In genomic region chr12:83950493-83950839, GRCm38 (mm10) we compare ENCODE assay signal across 8 mouse cellular contexts. TPM values are rescaled to one million over a fixed set of nuclear protein-coding genes. Genes with fewer than 3 reads are reported as not detected.
DNase-seq lines count a peak whose midpoint lies in the region; ATAC-seq and TF ChIP-seq lines count a peak whose summit lies in the region.

Gene Riox1 (plus strand): TSS chr12:83950608.

- no peak for TF ChIP-seq CTCF in bone marrow macrophage, adult 2 months (IDR thresholded peaks at IDR 0.05; ENCODE audit: low read depth, low read length)
- TF ChIP-seq CTCF in liver, adult 2 months (IDR thresholded peaks at IDR 0.05; ENCODE audit: low read depth, low read length): no peak

- peak within 1 kb of the TSS; percentile 92 for H3K4me3 ChIP-seq in bone marrow macrophage, adult 2 months (ENCODE audit: insufficient read depth, low read length)
- H3K4me3 ChIP-seq in heart, embryonic 11.5 days (ENCODE audit: low read depth, low read length): peak within 1 kb of the TSS; percentile 79
- peak within 1 kb of the TSS; percentile 96 for H3K4me3 ChIP-seq in kidney, embryonic 16.5 days (ENCODE audit: low read length)
- H3K4me3 ChIP-seq in liver, adult 2 months (ENCODE audit: insufficient read depth, low read depth, low read length): peak within 1 kb of the TSS; percentile 77
- peak within 1 kb of the TSS; percentile 29 for H3K4me3 ChIP-seq in myocyte
- H3K4me3 ChIP-seq in stomach, embryonic 14.5 days (ENCODE audit: low read depth, low read length): peak within 1 kb of the TSS; percentile 83

- peak within 1 kb of the TSS; percentile 93 for H3K4me2 ChIP-seq in heart, embryonic 11.5 days
- peak within 1 kb of the TSS; percentile 93 for H3K4me2 ChIP-seq in kidney, embryonic 16.5 days (replicated peaks; ENCODE audit: low read depth, low read length)
- H3K4me2 ChIP-seq in myocyte (ENCODE audit: low read depth): peak within 1 kb of the TSS; percentile 82
- peak within 1 kb of the TSS; percentile 95 for H3K4me2 ChIP-seq in stomach, embryonic 14.5 days (replicated peaks; ENCODE audit: low read depth, low read length)

- peak; percentile 79 to 81 for DNase-seq in B cell, adult 2 months
- DNase-seq in liver, adult 2 months (ENCODE audit: extremely low read depth, low read depth, low spot score): peak; percentile 78

- peak within 1 kb of the TSS; percentile 69 for H3ac ChIP-seq in myocyte (ENCODE audit: control insufficient read depth, insufficient read length)

- H3K27me3 ChIP-seq in heart, embryonic 11.5 days (ENCODE audit: control insufficient read depth, insufficient read depth, low read length): no peaks in the 10 kb centered on the region
- no peaks in the 10 kb centered on the region for H3K27me3 ChIP-seq in kidney, embryonic 16.5 days (ENCODE audit: insufficient read depth, low read length)
- no peaks in the 10 kb centered on the region for H3K27me3 ChIP-seq in liver, adult 2 months (ENCODE audit: control insufficient read depth, insufficient read depth, low read length)
- H3K27me3 ChIP-seq in myocyte (ENCODE audit: control insufficient read depth, insufficient read depth, insufficient read length): no peaks in the 10 kb centered on the region
- H3K27me3 ChIP-seq in stomach, embryonic 14.5 days (ENCODE audit: control insufficient read depth, insufficient read depth, low read length): no peaks in the 10 kb centered on the region

- no peak for TF ChIP-seq POLR2A in bone marrow macrophage, adult 2 months (IDR thresholded peaks at IDR 0.05; ENCODE audit: borderline replicate concordance, low read depth, low read length)
- peak; percentile 50; the same call in 1 of the 2 replicates for TF ChIP-seq POLR2A in liver, adult 2 months (IDR thresholded peaks at IDR 0.05; ENCODE audit: extremely low read depth, insufficient read depth, low read length)
- peak; percentile 93 for TF ChIP-seq POLR2A in myocyte (IDR thresholded peaks at IDR 0.05; ENCODE audit: insufficient read length, low read depth)

- peaks cover 4% of the 10 kb centered on the region for H3K36me3 ChIP-seq in heart, embryonic 11.5 days (ENCODE audit: control insufficient read depth, insufficient read depth, low read length)
- H3K36me3 ChIP-seq in kidney, embryonic 16.5 days (ENCODE audit: insufficient read depth, low read length): peaks cover 7% of the 10 kb centered on the region; the same call in 1 of the 2 replicates
- H3K36me3 ChIP-seq in liver, adult 2 months (ENCODE audit: control insufficient read depth, insufficient read depth, low read length): no peaks in the 10 kb centered on the region
- no peaks in the 10 kb centered on the region for H3K36me3 ChIP-seq in myocyte (ENCODE audit: control insufficient read depth, insufficient read depth)
- H3K36me3 ChIP-seq in stomach, embryonic 14.5 days (ENCODE audit: control insufficient read depth, insufficient read depth, low read length): 0 out of 2 replicates have a peak, but pooled peaks cover 2% of the 10 kb centered on the region

- peak; percentile 60 for ATAC-seq in erythroblast, adult 5-6 weeks (replicated peaks; ENCODE audit: low FRiP score, poor library complexity, severe bottlenecking)
- peak; percentile 84 for ATAC-seq in heart, embryonic 11.5 days (replicated peaks; ENCODE audit: insufficient number of reproducible peaks, low FRiP score, low TSS enrichment)
- peak; percentile 95 for ATAC-seq in kidney, embryonic 16.5 days (ENCODE audit: low FRiP score, low TSS enrichment)
- ATAC-seq in stomach, embryonic 14.5 days (ENCODE audit: insufficient number of reproducible peaks, insufficient read depth, low FRiP score, low read depth): peak; percentile 92

- H3K27ac ChIP-seq in bone marrow macrophage, adult 2 months (ENCODE audit: insufficient read depth, low read depth, low read length): peak within 1 kb of the TSS; percentile 89
- H3K27ac ChIP-seq in heart, embryonic 11.5 days (ENCODE audit: low read depth, low read length): peak within 1 kb of the TSS; percentile 74
- H3K27ac ChIP-seq in kidney, embryonic 16.5 days (ENCODE audit: low read length): peak within 1 kb of the TSS; percentile 82
- H3K27ac ChIP-seq in liver, adult 2 months (replicated peaks; ENCODE audit: insufficient read depth, low read depth, low read length): peak within 1 kb of the TSS; percentile 63
- peak within 1 kb of the TSS; percentile 74 for H3K27ac ChIP-seq in stomach, embryonic 14.5 days (ENCODE audit: low read length)

- H3K9me3 ChIP-seq in heart, embryonic 11.5 days (replicated peaks; ENCODE audit: control insufficient read depth, low read length): no peaks in the 10 kb centered on the region
- H3K9me3 ChIP-seq in kidney, embryonic 16.5 days (ENCODE audit: low read length): no peaks in the 10 kb centered on the region
- no peaks in the 10 kb centered on the region; the same call in 1 of the 2 replicates for H3K9me3 ChIP-seq in stomach, embryonic 14.5 days (ENCODE audit: control insufficient read depth, low read depth, low read length)

- H3K4me1 ChIP-seq in bone marrow macrophage, adult 2 months (ENCODE audit: control insufficient read depth, insufficient read depth, low read length): peaks cover 29% of the 10 kb centered on the region
- H3K4me1 ChIP-seq in heart, embryonic 11.5 days (ENCODE audit: control insufficient read depth, insufficient read depth, low read length): peaks cover 20% of the 10 kb centered on the region
- peaks cover 19% of the 10 kb centered on the region for H3K4me1 ChIP-seq in kidney, embryonic 16.5 days (ENCODE audit: insufficient read depth, low read length)
- H3K4me1 ChIP-seq in liver, adult 2 months (ENCODE audit: control insufficient read depth, insufficient read depth, low read length): peaks cover 14% of the 10 kb centered on the region
- peaks cover 12% of the 10 kb centered on the region for H3K4me1 ChIP-seq in stomach, embryonic 14.5 days (ENCODE audit: control insufficient read depth, insufficient read depth, low read length)

- H3K9ac ChIP-seq in heart, embryonic 11.5 days (ENCODE audit: low read depth, low read length): peak within 1 kb of the TSS; percentile 83
- peak within 1 kb of the TSS; percentile 86 for H3K9ac ChIP-seq in kidney, embryonic 16.5 days (replicated peaks; ENCODE audit: low read length)
- H3K9ac ChIP-seq in liver, adult 2 months (ENCODE audit: low read depth, low read length): peak within 1 kb of the TSS; percentile 90
- H3K9ac ChIP-seq in stomach, embryonic 14.5 days (replicated peaks; ENCODE audit: low read depth, low read length): peak within 1 kb of the TSS; percentile 78

- peaks cover 5% of the 10 kb centered on the region; the same call in 1 of the 2 replicates for H3K79me2 ChIP-seq in liver, adult 2 months (ENCODE audit: control insufficient read depth, insufficient read depth, low read length)
- H3K79me2 ChIP-seq in myocyte (ENCODE audit: control insufficient read depth, insufficient read depth): peaks cover 20% of the 10 kb centered on the region

- under 1% methylated on average over 37 of the region's 37 CpGs for WGBS in heart, embryonic 11.5 days (ENCODE audit: insufficient replicate concordance)
- WGBS in kidney, embryonic 16.5 days: under 1% methylated on average over 37 of the region's 37 CpGs
- WGBS in liver, adult 2 months: under 1% methylated on average over 37 of the region's 37 CpGs
- 0% methylated on average over 26 of the region's 37 CpGs for WGBS in stomach, embryonic 14.5 days

TF ChIP-seq in myocyte, 11 proteins besides CTCF, POLR2A, EP300 and RAD21:
- TF ChIP-seq POLR2AphosphoS2 (IDR thresholded peaks at IDR 0.05; ENCODE audit: insufficient read length, low read depth) (peak; percentile 95), USF1 (IDR thresholded peaks at IDR 0.05; ENCODE audit: low read depth) (no peak)

RNA-seq across cellular contexts. Expression of gene Riox1, which starts in this region (rescaled TPM):
- 7.2 and 8.0 TPM in 2 replicates for polyA plus RNA-seq in bone marrow macrophage, adult 2 months (2012; ENCODE audit: insufficient read depth, insufficient read length, missing spikeins)
- 5.4 and 6.3 TPM in 2 replicates for total RNA-seq in erythroblast, adult 5-6 weeks (2015; ENCODE audit: low replicate concordance)
- 3.3 and 3.9 TPM in 2 replicates for total RNA-seq in erythroblast, adult 5-6 weeks (2017; ENCODE audit: low replicate concordance)
- 9.6 and 10.4 TPM in 2 replicates for polyA plus RNA-seq in heart, embryonic 11.5 days (2014; fragmentation: Nextera tagmentation; extraction: Ambion mirVana)
- 11.2 and 11.5 TPM in 2 replicates for polyA plus RNA-seq in kidney, embryonic 16.5 days (2015; fragmentation: Nextera tagmentation; extraction: Ambion mirVana)
- 3.7 and 4.0 TPM in 2 replicates for total RNA-seq in liver, adult 2 months (2014; rRNA removed)
- polyA plus RNA-seq in liver, adult 2 months (2012; rRNA removed): 5.5 and 7.7 TPM in 2 replicates
- polyA plus RNA-seq in myocyte (2012; fragmentation: generic; extraction: Trizol): 14.2 TPM
- 10.1 and 11.7 TPM in 2 replicates for polyA plus RNA-seq in stomach, embryonic 14.5 days (2014; fragmentation: Nextera tagmentation; extraction: Ambion mirVana)

Comparison
In these comparisons a context has a peak if more than half of its experiments do, and no peak if none do; other contexts are left out.
1. Peak in every context shown above with its lines: DNase-seq, ATAC-seq, H3K4me3 ChIP-seq and H3K27ac ChIP-seq.
2. H3K4me3 ChIP-seq: peak in every context shown above with its lines; median percentile 96 in kidney, embryonic 16.5 days; 92 in bone marrow macrophage, adult 2 months; 83 in stomach, embryonic 14.5 days; 79 in heart, embryonic 11.5 days; 77 in liver, adult 2 months; 29 in myocyte.